Mouse (Mus musculus) adrenal gland, postnatal 4 days (tissue): ENCODE results near the gene Nfe2l3. TPM values are rescaled to one million over a fixed set of nuclear protein-coding genes. Genes with fewer than 3 reads are reported as not detected.
"Not testable (repeated sequence)": the region's sequence is repeated elsewhere in the genome, so short reads cannot be mapped to it uniquely, and the experiment has no call there.

ENCODE experiments used
- DNase-seq, 2 experiments: peaks; one replicate each; pipeline ENCODE4 v3.0.0; 2021 to 2022; ENCODE audit warnings: low spot score in 2 of 2, mixed read lengths in 2 of 2
- total RNA-seq, 2 experiments: library from RNA; stranded (reverse); gene quantifications; 2 replicates each; pipeline ENCODE4 v1.2.3; 2021

The Nfe2l3 gene
- total RNA-seq, 2 experiments from 2014 or later: 0.96 to 2.1 TPM

DNA sequence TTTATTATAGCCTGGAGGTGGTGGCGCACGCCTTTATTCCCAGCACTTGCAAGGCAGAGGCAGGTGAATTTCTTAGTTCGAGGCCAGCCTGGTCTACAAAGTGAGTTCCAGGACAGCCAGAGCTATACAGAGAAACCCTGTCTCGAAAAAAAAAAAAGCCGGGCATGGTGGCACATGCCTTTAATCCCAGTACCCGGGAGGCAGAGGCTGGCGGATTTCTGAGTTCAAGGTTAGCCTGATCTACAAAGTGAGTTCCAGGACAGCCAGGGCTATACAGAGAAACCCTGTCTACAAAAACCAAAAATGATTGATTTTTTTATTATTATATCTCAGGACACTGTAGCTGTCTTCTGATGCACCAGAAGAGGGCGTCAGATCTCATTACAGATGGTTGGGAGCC is 52.1 kb downstream of the Nfe2l3 start:
- not testable (repeated sequence) for DNase-seq

DNA sequence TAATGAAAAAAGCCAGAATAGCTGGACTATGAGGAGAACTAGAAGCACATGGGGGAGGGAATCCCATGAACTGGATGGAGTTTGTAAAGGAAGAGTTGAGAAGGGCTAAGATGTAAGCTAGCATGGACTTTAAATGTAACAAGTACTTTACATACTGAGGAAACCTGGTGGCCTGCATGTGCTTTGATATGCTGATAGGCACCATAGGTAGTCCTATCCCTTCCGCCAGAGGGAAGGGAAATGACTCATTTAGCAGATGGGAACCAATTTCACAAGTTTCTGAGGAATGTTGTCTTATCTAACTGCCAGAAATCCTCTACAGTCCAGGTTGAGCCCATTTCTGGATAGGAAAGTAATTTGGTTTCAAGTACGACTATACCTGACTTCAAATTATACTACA is 53.2 kb downstream of the Nfe2l3 start:
- no peak for DNase-seq

- no peak for DNase-seq
These were observed 53.7 kb downstream of the Nfe2l3 start for GRCm38 (mm10) chr6:51486076-51486710.

GRCm38 (mm10) chr6:51486731-51487130 is 54.3 kb downstream of the Nfe2l3 start:
- no peak for DNase-seq

DNA sequence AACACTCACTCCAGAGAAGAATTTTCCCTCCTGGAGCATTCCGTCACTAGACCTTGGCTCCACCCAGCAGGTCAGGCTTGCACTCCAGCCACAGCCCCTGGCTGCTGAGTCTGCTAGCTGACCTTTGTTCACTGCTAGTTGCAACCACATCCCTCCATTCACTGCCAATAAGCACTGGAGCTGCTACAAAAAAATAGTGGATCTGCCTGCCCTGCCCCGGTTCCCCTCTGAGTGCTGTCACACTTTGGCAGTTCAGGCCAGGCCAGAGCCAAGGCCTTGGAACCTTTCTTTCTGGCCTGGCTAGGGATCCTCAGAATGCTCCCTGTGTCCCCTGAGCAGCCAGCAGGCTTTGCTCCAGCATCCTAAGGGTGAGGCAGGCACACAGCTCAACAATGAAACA is 57.3 kb downstream of the Nfe2l3 start:
- DNase-seq: no peak

GRCm38 (mm10) chr6:51497321-51498111 is 65.0 kb downstream of the Nfe2l3 start:
- DNase-seq: no peak

DNA sequence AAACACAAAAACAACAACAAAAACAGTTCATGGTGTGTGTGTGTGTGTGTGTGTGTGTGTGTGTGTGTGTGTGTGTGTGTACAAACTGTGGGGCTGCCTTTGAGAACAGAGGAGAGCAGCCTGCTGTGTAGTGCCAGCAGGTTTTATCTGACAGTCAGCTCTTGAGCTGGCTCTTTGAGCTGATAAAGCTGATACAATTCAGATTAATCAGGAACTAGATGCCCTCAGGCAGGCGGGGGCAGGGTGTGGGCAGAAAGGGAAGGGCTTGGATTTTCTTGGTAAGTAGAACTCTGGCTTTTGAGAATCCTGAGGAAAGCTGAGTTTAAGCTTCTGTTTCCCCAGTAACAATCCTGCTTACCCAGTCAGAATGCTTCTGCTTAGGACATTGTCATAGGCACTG is 73.2 kb downstream of the Nfe2l3 start:
- no peak for DNase-seq

DNA sequence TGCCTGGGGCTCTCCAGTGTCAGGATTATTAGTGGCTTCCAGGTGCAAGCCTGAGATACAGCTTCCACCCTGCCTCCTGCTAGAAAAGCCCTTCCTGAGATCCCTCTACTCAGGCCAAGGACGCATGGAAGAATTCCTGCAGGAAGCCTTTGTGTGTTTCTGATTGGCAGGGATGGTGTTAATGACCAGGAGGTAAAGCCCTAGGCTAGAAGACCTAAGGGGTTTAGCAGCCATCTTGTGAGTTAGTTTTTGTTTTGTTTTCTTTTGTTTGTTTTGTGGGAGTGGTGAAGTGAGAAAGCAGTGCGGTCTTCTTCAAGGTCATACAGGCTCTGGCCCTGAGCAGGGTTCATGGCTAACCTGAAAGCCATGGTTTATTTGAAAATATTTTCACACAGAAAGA is 75.1 kb downstream of the Nfe2l3 start:
- no peak for DNase-seq

Other genes with a start within 250 kb of the Nfe2l3 start
- gene Hnrnpa2b1, start 37.2 kb downstream of the Nfe2l3 start, total RNA-seq: 100 to 1,000 TPM; 776 to 871 TPM
- 100 to 1,000 TPM; 172 to 178 TPM for gene Cbx3, start 37.7 kb downstream of the Nfe2l3 start, total RNA-seq
- gene Snx10, start 91.2 kb downstream of the Nfe2l3 start, total RNA-seq: 10 to 100 TPM; 14.5 TPM